Mouse (Mus musculus): Measurements from ENCODE around the gene Osm.

GRCm38 (mm10) chr11:4224223-4224622 is 12.0 kb upstream of the Osm start:
- TF ChIP-seq CTCF (IDR thresholded peaks at IDR 0.05; ENCODE audit: borderline replicate concordance, extremely low read depth, insufficient read depth, insufficient read length) (no peak), POLR2A (IDR thresholded peaks at IDR 0.05; ENCODE audit: borderline replicate concordance, extremely low read depth, insufficient read depth, insufficient read length, poor library complexity, severe bottlenecking) (no peak)
